Mouse (Mus musculus) heart, adult 2 months (tissue): ENCODE measurements around the gene Gjd3. TPM values are rescaled to one million over a fixed set of nuclear protein-coding genes. Genes with fewer than 3 reads are reported as not detected.
"Not testable (repeated sequence)": the region's sequence is repeated elsewhere in the genome, so short reads cannot be mapped to it uniquely, and the experiment has no call there.

ENCODE experiments used
- DNase-seq, 2 experiments: peaks; one replicate each; pipeline ENCODE4 v3.0.0; 2021
- H3K27ac ChIP-seq: fragments of 200-600 bp; 2 replicates; pipeline ENCODE4 v1.8.1; 2022
- H3K27me3 ChIP-seq: fragments of 200-500 bp; 2 replicates; pipeline ENCODE4 v1.6.1; 2012; ENCODE audit warnings: mild to moderate bottlenecking, low read length, inconsistent platforms, mixed read lengths; ENCODE audit not compliant: control insufficient read depth, insufficient read depth
- H3K36me3 ChIP-seq: fragments of 200-500 bp; 2 replicates; pipeline ENCODE4 v1.6.1; 2012; ENCODE audit warnings: low read length, inconsistent platforms; ENCODE audit not compliant: control insufficient read depth, insufficient read depth
- H3K4me1 ChIP-seq: fragments of 200-500 bp; 2 replicates; pipeline ENCODE4 v1.6.1; 2011; ENCODE audit warnings: low read length; ENCODE audit not compliant: control insufficient read depth, insufficient read depth
- H3K4me3 ChIP-seq: fragments of 200-600 bp; 2 replicates; pipeline ENCODE4 v1.8.1; 2022
- H3K79me2 ChIP-seq: fragments of 200-500 bp; replicated peaks from 2 replicates; pipeline ENCODE4 v1.6.1; 2012; ENCODE audit warnings: mild to moderate bottlenecking, inconsistent platforms, low read length, moderate library complexity, mixed read lengths; ENCODE audit not compliant: control insufficient read depth, insufficient read depth
- H3K9ac ChIP-seq: fragments of 200-500 bp; 2 replicates; pipeline ENCODE4 v1.6.1; 2012; ENCODE audit warnings: low read depth, mild to moderate bottlenecking, control low read depth, inconsistent platforms, low read length, mixed read lengths
- CTCF ChIP-seq: fragments of 200-600 bp; IDR thresholded peaks from 2 replicates; pipeline ENCODE4 v1.8.1; 2022; ENCODE audit warnings: antibody characterized with exemption, mild to moderate bottlenecking, moderate library complexity
- EP300 ChIP-seq: fragments of 200-500 bp; IDR thresholded peaks from 2 replicates; pipeline ENCODE4 v1.6.1; 2011; ENCODE audit warnings: low read depth, low read length, control low read depth; ENCODE audit not compliant: insufficient read depth
- POLR2A ChIP-seq: fragments of 200-500 bp; IDR thresholded peaks from 2 replicates; pipeline ENCODE4 v1.6.1; 2011; ENCODE audit warnings: mild to moderate bottlenecking, low read depth, low read length, control low read depth; ENCODE audit not compliant: insufficient read depth
- WGBS: fragments of 180-500 bp; shearing (Covaris S2); methylation state at CpG from one replicate; pipeline ENCODE4 v1.1.7; 2018; 5-methylcytosine and 5-hydroxymethylcytosine counted together
- intact Hi-C: fragments of 180-260 bp; cut with DNase I; formaldehyde crosslinking; loops from one replicate; pipeline ENCODE4 v1.15.1; 2025
- polyA plus RNA-seq: library from polyadenylated mRNA; depleted of rRNA; stranded (reverse); fragments of >200 nt; gene quantifications from 2 replicates; pipeline ENCODE4 v1.2.3, GENCODE M21; 2012
- total RNA-seq, 2 experiments: library from RNA; stranded (reverse); gene quantifications; 2 replicates each; pipeline ENCODE4 v1.2.3; 2021

Gjd3 gene
- total and polyA plus RNA-seq, 3 experiments = 0.27 to 0.94 (median 0.31) TPM

GRCm38 (mm10) chr11:98936606-98937409, 46.0 kb downstream of the Gjd3 start:
- H3K27me3 ChIP-seq = no peaks in the 10 kb centered on the region
- peak overlapping the region; percentile 86 for H3K9ac ChIP-seq
- peak overlapping the region; percentile 61 for H3K4me3 ChIP-seq
- 2% methylated on average over 23 of the region's 23 CpGs for WGBS
- TF ChIP-seq CTCF = no peak
- no peak for TF ChIP-seq EP300
- no peak for TF ChIP-seq POLR2A
- H3K36me3 ChIP-seq = no peaks in the 10 kb centered on the region
- H3K79me2 ChIP-seq = 0 out of 2 replicates have a peak, but pooled peaks cover 1% of the 10 kb centered on the region
- peak overlapping the region; percentile 94 for H3K27ac ChIP-seq
- peak; percentile 55 to 62 for DNase-seq
- H3K4me1 ChIP-seq = peaks cover 31% of the 10 kb centered on the region
- intact Hi-C loops = loop anchor here (1.0 kb wide), 1 partner anchor 23 kb away; no protein-coding TSS in a partner anchor

- Histone ChIP-seq H3K79me2 (0 out of 2 replicates have a peak, but pooled peaks cover 1% of the 10 kb centered on the region), H3K36me3 (no peaks in the 10 kb centered on the region), H3K27ac (peak overlapping the region; percentile 94), H3K27me3 (no peaks in the 10 kb centered on the region), H3K4me3 (peak overlapping the region; percentile 61), H3K9ac (peak overlapping the region; percentile 86), H3K4me1 (peaks cover 37% of the 10 kb centered on the region)
- intact Hi-C loops = loop anchor here (1.0 kb wide), 1 partner anchor 24 kb away; no protein-coding TSS in a partner anchor
- DNase-seq = peak; percentile 87
- WGBS = 3% methylated on average over 29 of the region's 29 CpGs
- TF ChIP-seq CTCF (no peak), EP300 (0 out of 2 replicates have a peak, but pooled peaks have one; percentile 42), POLR2A (peak; percentile 94)
Measured at GRCm38 (mm10) chr11:98936170-98936569, 46.6 kb downstream of the Gjd3 start.

GRCm38 (mm10) chr11:98935123-98935522, 47.7 kb downstream of the Gjd3 start:
- no peak overlapping the region for H3K27ac ChIP-seq
- intact Hi-C loops = no loop called here
- DNase-seq = no peak
- H3K36me3 ChIP-seq = no peaks in the 10 kb centered on the region
- H3K27me3 ChIP-seq = no peaks in the 10 kb centered on the region
- WGBS = 94% methylated on average over 3 of the region's 3 CpGs
- H3K9ac ChIP-seq = no peak overlapping the region
- TF ChIP-seq POLR2A (no peak), EP300 (no peak), CTCF (no peak)
- H3K79me2 ChIP-seq = no peaks in the 10 kb centered on the region
- no peak overlapping the region for H3K4me3 ChIP-seq
- H3K4me1 ChIP-seq = peaks cover 36% of the 10 kb centered on the region

DNA sequence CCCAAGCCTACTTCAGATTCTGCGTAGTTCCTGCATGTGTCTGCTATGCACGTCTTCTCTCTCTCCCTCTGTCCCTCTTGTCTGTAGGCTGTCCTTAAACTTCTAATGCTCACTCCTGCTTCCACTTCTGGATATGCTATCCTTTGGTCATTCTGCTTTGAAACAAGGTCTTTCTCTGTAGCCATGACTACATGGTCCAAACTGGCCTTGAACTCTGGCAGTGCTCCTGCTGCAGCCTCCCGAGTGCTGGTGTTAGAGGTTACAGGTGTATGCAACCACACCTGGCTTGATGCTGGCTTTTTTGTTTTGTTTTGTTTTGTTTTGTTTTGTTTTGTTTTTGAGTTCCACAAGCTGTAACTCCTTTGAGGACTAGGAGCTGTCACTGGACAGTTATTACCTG, 48.4 kb downstream of the Gjd3 start:
- Histone ChIP-seq H3K27ac (no peak overlapping the region), H3K9ac (no peak overlapping the region), H3K36me3 (no peaks in the 10 kb centered on the region), H3K4me3 (no peak overlapping the region), H3K27me3 (no peaks in the 10 kb centered on the region), H3K4me1 (peaks cover 37% of the 10 kb centered on the region), H3K79me2 (no peaks in the 10 kb centered on the region)
- TF ChIP-seq POLR2A (no peak), CTCF (no peak), EP300 (no peak)
- intact Hi-C loops = no loop called here
- DNase-seq = no peak
- 94% methylated on average over 3 of the region's 3 CpGs for WGBS

GRCm38 (mm10) chr11:98933847-98934246, 49.0 kb downstream of the Gjd3 start:
- WGBS = 94% methylated on average over 2 of the region's 2 CpGs
- intact Hi-C loops = loop anchor here (1.0 kb wide), 1 partner anchor 38 kb away; no protein-coding TSS in a partner anchor
- not testable (repeated sequence) for H3K9ac ChIP-seq

DNA sequence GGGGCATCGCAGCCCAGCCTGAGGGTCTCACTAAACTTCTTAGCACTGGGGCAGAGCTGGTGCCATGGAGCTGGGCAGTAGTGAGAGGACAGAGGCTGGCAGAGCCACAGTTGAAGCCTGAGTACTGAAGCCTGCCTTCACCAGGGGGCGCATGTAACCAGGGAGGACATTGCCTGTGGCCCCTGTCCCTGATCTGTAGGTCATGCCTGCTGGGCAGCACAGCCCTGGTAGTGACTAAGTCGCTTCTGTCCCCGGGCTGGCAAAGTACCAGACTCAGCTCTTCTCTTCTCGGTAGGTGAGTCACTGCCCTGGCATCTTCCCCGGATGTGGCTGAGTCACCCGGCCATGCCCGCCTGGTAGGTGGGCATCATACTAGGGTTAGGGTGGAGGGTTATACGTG, 49.7 kb downstream of the Gjd3 start:
- H3K4me3 ChIP-seq = no peak overlapping the region
- no peaks in the 10 kb centered on the region for H3K27me3 ChIP-seq
- intact Hi-C loops = loop anchor here (1.0 kb wide), 1 partner anchor 39 kb away; no protein-coding TSS in a partner anchor
- peaks cover 31% of the 10 kb centered on the region for H3K4me1 ChIP-seq
- no peak overlapping the region for H3K27ac ChIP-seq
- peak; percentile 80 to 84 for DNase-seq
- H3K79me2 ChIP-seq = no peaks in the 10 kb centered on the region
- peak; percentile 84 for TF ChIP-seq CTCF
- TF ChIP-seq EP300 = peak; percentile 45; the same call in 1 of the 2 replicates
- TF ChIP-seq POLR2A = no peak
- no peak overlapping the region for H3K9ac ChIP-seq
- WGBS = 14% methylated on average over 9 of the region's 9 CpGs
- no peaks in the 10 kb centered on the region for H3K36me3 ChIP-seq

More at GRCm38 (mm10) chr11:98933847-98934246, 49.0 kb downstream of the Gjd3 start:
- not testable (repeated sequence) for H3K4me3 ChIP-seq, DNase-seq, H3K27me3 ChIP-seq, H3K79me2 ChIP-seq, H3K27ac ChIP-seq, H3K36me3 ChIP-seq
- H3K4me1 ChIP-seq = peaks cover 36% of the 10 kb centered on the region
